11 mouse cellular contexts compared by ENCODE assay signal in genomic region chr4:104008406-104008805, GRCm38 (mm10).
DNase-seq lines count a peak whose midpoint lies in the region; TF ChIP-seq lines count a peak whose summit lies in the region.
"Had no signal": no experiment of that assay in that cellular context is flagged by ENCODE, and none has a peak within 500 bp of the region (broad histone marks: within the 10 kb centered on the region; RNA-seq: fewer than 3 reads in every experiment).

No protein-coding gene starts in this region.

- intact Hi-C loops in left cerebral cortex, postnatal 4 days (cut with DNase I), result no loop called here
- intact Hi-C loops in heart, adult 2 months (cut with DNase I), result no loop called here

- WGBS in heart, adult 2 months, result 52% methylated on average over 5 of the region's 5 CpGs

- no peak for TF ChIP-seq EP300 in heart, adult 2 months (IDR thresholded peaks at IDR 0.05; ENCODE audit: insufficient read depth, low read depth, low read length)

- H3K4me1 ChIP-seq in heart, adult 2 months (ENCODE audit: control insufficient read depth, insufficient read depth, low read length), result no peaks in the 10 kb centered on the region
- H3K4me1 ChIP-seq: heart, embryonic 15.5 days had no signal

- no peak overlapping the region for H3K9ac ChIP-seq in heart, adult 2 months (ENCODE audit: low read depth, low read length)
- H3K9ac ChIP-seq: forebrain, postnatal 0 days; heart, embryonic 15.5 days had no signal

- TF ChIP-seq POLR2A in heart, adult 2 months (IDR thresholded peaks at IDR 0.05; ENCODE audit: insufficient read depth, low read depth, low read length), result no peak

- peak; percentile 84 for DNase-seq in left cerebral cortex, postnatal 4 days
- DNase-seq in left cerebral cortex, adult 8-10 months (ENCODE audit: low spot score in 2 of 2), result no peak
- peak; percentile 1 to 10 for DNase-seq in adrenal gland, postnatal 36 days
- DNase-seq in cerebellum, adult 9-10 months, result peak; percentile 74
- DNase-seq in kidney, postnatal 14 days, result peak; percentile 61
- DNase-seq in heart, adult 2 months, result no peak
- DNase-seq in spleen, postnatal 10 days (ENCODE audit: low spot score in 2 of 2), result no peak
- DNase-seq: embryo, embryonic 11 days; forebrain, postnatal 0 days; gastrocnemius, postnatal 25 days had no signal

- TF ChIP-seq CTCF in heart, adult 2 months (IDR thresholded peaks at IDR 0.05), result no peak

- no peaks in the 10 kb centered on the region for H3K79me2 ChIP-seq in heart, adult 2 months (replicated peaks; ENCODE audit: control insufficient read depth, insufficient read depth, low read length)

- no peak overlapping the region for H3K27ac ChIP-seq in heart, adult 2 months
- H3K27ac ChIP-seq: heart, embryonic 15.5 days had no signal

- no peaks in the 10 kb centered on the region for H3K27me3 ChIP-seq in heart, adult 2 months (ENCODE audit: control insufficient read depth, insufficient read depth, low read length)
- H3K27me3 ChIP-seq: heart, embryonic 15.5 days had no signal

- H3K4me3 ChIP-seq in heart, adult 2 months, result no peak overlapping the region
- H3K4me3 ChIP-seq: heart, embryonic 15.5 days had no signal

- H3K36me3 ChIP-seq in heart, adult 2 months (ENCODE audit: control insufficient read depth, insufficient read depth, low read length), result no peaks in the 10 kb centered on the region
- H3K36me3 ChIP-seq: heart, embryonic 15.5 days had no signal

Comparison
In these comparisons a context has a peak if more than half of its experiments do, and no peak if none do; other contexts are left out.
1. DNase-seq: peak in left cerebral cortex, postnatal 4 days (single experiment), adrenal gland, postnatal 36 days (2 of 2), cerebellum, adult 9-10 months (single experiment) and kidney, postnatal 14 days (single experiment); none in left cerebral cortex, adult 8-10 months (0 of 2), heart, adult 2 months (0 of 2) and spleen, postnatal 10 days (0 of 2).